Mouse (Mus musculus) MEL-GATA-1-ER (cell line): ENCODE data around the gene Plekhg3.

Experiments
- DNase-seq: peaks from one replicate; pipeline ENCODE4 v3.0.0-alpha.2; 2012; ENCODE audit warnings: low read depth; ENCODE audit errors: extremely low read depth

The Plekhg3 gene

DNA sequence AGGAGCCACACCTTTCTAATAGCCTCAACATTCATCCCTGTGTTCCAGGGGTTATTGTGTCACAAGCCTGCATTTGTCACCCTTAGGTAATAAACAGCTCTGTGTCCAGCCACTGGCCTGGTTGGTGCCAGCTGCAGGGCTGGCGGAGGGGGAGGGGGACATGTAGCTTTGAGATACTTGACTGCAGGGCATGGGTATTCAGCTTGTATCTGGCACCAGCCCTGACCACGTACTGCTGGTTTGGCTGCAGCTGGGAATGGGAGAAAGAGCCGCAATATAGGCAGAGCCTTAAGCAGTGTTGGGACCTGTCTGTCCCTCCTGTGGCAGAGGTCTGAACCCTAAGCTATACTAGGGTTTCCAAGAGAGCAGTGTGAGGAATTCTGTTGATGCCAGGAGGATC is 51.4 kb downstream of the Plekhg3 start:
- no peak for DNase-seq

DNA sequence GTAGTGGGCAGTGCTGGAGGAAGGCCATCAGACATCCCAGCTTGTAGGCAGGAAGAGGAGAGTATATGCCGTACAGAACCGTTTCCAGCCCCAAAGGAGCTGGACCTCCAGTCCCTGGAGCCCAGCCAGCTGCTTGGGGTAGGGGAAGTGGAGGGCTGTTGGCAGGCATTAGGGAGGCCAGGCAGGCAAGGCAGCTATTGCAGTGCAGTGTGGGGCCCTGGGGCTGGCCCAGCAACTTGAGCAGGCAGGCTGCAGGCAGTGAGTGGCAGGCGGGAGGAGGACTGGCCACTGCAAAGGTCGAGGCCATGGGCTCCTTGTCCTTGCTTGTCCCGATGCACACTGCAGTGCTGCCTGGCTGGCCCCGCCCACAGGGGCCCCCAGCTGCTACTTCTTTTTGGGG is 52.1 kb downstream of the Plekhg3 start:
- no peak for DNase-seq

- no peak for DNase-seq
Measured at GRCm38 (mm10) chr12:76583454-76583853, 52.8 kb downstream of the Plekhg3 start.

DNA sequence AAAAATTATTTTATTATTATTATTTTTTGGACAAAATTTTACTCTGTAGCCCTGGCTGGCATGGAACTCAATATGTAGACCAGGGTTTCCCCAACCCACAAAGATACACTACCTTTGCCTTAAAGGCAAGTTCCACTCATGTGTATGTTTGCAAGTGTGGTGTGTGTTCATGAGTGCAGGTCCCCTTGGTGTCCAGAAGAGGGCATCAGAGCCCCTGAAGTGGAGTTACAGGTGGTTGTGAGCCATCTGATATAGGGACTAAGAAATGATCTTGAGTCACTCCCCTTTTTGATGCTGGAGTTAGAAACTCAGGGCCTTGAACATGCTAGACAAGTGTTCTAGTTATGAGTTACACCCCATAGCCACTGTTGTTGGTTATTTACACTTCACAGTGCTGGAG is 54.3 kb downstream of the Plekhg3 start:
- DNase-seq, result no peak

DNA sequence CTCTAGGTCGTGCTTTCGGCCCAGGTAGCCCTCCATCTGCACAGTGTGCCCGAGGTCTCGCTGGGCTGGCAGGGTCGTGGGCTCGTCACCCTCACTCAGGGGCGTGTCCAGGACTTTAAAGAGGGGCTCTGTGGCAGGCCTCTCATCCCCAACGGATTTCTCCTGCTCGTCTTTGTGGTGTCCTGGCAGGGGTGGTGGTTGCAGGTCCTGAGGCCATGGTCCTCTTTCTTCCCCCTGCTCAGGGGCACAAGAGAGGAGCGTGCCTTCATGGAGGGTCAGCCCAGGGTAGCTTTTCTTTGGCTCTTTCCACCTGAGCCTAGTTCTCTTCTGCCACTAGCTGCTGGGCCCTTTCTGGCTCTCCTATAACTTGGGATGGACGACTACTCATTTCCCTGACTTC is 56.7 kb downstream of the Plekhg3 start:
- DNase-seq, result no peak

DNA sequence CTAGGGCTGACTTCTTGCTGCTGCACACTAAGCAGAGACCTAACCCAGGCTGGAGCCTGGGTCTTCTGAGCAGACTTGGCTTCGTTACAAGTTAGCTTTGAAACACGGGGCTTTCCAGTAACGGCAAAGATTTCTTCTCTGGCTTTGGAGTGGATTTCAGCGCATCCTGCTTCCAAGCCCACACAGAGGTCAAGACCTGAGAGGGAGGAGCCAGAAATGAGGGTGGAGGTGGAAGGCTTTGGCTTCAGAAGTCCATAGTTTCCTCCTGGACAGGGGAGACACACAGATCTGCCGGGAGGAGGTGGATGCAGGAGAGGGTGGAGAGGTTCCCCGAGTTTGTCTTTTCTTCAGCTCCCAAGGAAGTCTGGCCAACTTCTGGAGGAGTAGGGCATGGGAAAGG is 58.8 kb downstream of the Plekhg3 start:
- DNase-seq, result no peak

- no peak for DNase-seq
Measured at GRCm38 (mm10) chr12:76591037-76591436, 60.3 kb downstream of the Plekhg3 start.

DNA sequence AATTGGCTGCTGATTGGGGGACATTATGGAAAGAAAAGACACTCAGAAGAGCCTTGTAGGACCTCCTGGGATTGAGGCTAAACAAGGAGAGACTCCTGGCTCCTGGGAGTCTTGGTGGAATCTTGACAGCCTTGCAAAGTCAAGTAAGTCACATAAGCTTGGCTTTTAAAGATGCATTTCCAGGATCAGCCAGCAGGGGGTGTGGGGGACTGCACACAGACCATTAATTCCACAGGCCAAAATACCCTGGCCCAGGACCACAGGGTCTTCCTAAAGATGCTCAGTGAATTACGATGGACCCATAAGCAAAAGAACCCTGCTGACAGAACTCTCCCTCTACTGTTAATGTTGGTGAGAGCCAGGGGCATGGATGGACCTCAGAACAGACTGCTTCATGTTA is 61.5 kb downstream of the Plekhg3 start:
- peak; percentile 47 for DNase-seq

DNA sequence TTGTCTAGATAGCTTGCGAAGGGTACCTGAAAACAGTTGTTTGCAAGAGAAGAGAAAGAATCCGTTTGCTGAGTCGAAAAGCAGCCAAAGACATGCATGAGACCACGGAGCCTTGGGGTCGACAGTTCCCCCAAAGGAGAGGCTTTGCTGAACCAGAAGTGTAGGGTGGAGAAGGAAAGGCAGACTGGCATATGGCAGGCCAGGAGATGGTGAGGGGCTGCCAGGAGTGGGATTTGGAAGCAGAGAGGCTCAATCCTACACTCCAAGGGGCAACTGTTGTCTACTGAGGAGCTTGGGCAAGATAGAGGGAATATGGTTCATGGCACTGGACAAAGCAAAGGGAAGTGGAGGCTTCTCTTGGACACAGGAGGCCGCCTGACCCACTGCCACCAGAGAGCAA is 62.6 kb downstream of the Plekhg3 start:
- no peak for DNase-seq

GRCm38 (mm10) chr12:76593839-76594322 is 63.2 kb downstream of the Plekhg3 start:
- peak; percentile 90 for DNase-seq

- DNase-seq, result no peak
Measured at GRCm38 (mm10) chr12:76594556-76594955, 63.9 kb downstream of the Plekhg3 start.

GRCm38 (mm10) chr12:76595830-76596229 is 65.1 kb downstream of the Plekhg3 start:
- DNase-seq, result no peak

DNA sequence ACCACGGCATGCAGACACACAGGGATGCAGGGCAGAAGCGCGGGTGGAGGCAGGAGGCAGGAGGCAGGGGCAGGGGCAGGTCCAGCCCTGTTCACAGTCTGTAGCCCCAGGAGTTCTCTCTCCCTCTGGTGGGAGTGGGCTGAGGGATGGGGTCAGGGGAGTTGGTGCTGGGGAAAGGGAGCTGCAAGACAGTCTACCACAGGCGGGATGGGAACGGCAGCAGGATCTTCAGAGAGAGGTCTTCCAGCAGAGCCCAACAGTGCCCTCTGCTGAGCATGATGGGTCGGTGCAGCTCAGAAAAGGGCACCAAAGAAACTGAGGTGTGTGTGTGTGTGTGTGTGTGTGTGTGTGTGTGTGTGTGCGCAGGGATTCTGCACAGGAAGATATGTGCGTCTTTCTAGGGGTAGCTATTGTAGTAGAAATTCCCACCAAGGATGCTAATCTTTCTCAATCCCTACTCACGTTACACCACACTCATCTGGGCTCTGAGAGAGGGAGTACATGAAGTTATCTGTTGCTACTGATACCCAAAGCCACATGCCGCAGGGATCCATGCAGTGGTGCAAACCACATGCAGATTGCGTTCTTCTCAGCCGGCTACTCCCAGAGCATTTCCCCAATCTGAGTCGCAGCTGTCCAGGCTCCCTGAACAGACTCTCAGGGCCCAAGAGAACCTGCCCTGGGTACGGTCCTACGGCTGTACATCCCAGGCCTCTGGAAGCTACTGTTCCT is 65.8 kb downstream of the Plekhg3 start:
- DNase-seq, result peak; percentile 43

DNA sequence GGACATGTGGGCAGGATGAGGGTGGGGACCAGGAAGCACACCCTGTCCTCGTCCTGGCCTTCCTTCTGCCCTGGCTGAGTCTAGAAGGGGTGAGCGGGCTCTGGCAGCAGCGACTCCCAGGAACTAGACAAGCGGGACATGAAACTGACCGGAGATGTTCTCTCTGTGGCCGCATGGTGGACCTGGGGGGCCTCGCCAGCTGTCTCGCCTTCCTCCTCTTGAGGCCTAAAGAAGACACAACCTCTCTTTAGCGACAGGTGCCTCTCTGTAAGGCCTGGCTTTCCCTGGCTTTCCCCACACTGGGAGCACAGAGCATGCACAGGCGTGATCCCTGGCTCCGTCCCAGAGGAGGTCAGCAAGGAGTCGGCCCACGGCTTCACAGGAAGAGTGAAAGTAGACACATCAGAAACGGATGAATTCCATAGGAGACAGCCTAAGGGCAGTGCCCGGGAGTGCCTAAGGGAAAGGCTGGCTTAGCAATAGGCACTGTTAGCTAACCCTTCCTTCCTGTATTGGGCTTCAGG is 66.9 kb downstream of the Plekhg3 start:
- DNase-seq, result no peak

DNA sequence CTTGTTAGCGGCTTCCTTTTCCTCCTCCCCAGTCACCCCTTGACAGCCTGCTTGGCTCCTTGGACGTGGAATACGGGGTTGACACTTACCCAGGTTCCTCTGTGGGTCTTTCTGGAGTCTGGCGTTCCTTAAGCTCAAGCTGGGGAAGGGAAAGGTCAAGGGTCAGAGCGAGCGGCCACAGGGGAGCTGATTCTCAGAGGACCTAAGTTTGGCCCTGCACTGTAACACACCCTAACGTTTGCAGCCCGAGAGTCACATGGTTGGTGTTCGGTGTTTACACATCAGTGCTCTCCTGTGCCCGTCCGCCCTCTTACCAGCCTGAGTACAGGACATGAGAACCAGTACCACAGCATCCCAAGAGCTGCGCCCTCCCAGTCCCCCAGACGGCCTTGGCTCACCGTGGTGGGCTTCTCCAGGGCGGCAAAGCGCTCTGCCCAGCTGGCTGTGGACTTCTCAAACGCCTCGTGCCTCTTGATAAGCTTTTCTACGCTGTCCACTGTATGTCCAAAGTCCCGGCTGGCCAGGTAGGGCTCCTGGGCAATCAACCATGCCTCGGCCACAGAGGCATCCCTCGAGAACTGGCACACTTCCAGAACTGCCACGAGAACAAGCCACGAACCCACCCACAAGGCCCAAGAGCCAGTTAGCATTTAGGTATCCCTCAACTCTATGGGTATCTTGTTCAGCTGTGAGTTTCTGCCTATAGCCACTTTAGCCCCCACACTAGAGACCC is 67.7 kb downstream of the Plekhg3 start:
- no peak for DNase-seq

DNA sequence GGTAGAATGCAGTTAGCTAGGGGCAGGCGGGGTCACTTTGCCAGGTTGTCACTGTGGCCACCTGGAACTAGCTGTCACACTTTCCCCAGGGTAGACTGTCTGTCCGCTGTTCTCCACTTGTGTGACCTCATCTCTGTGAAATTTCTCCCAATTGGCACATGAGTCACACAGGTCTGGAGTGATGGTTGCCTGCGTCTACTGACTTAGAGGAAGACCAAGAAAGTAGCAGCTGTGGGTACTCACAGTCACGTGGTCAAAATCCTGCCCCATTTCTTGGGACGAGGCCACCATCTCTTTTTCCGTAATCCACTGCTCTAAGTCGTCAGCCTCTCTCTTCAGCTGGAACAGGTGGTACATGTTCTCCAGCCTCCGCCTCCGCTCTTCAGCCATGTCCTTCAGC is 73.1 kb downstream of the Plekhg3 start:
- no peak for DNase-seq

DNA sequence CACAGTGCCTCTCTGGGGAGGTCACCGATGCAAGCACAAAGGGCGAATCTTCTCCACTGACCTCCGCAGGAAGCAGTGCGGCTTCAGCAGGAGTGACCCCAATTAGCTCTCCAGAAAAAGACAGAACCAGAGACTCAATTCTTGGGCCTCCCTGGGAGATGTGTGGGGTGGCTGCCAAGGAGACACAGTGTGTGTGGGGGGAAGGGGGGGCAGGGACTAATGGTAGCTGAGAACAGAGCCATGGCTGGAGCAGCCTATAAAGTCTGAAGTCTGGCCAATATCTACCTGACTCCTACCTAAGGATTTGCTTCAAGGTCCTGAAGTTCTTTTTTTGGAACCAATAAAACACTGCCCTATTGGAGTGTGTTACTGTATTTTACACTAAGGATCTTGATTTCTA is 73.9 kb downstream of the Plekhg3 start:
- DNase-seq, result no peak

- DNase-seq, result no peak
Measured at GRCm38 (mm10) chr12:76605837-76606236, 75.1 kb downstream of the Plekhg3 start.

GRCm38 (mm10) chr12:76608241-76608640 is 77.5 kb downstream of the Plekhg3 start:
- DNase-seq, result no peak

DNA sequence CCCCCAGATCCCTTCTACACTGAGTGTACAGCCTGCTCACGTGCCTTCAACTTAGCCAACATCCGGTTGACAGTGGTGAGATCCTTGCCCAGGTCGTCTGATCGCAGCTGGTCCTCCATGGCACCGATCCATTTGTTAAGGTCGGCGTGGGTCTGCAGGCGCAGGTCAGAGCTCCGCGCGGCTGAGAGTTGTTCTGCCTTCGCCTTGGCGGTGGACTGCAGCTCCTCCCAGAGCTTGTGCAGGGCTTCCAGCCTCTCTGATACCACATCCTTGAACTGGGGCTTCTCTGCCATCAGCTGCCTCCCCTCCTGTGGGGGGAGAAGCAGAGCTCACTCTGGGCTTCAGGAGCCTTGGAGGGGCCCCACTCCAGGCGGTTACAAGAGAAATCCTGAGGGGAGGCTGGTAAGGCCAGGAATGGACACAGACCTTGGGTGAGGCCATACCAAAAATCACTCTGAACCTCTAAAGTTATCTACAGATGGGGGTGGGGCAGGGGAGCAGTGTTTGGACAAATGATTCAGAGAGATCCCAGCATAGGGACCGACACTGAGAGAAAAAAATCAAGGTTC is 78.4 kb downstream of the Plekhg3 start:
- DNase-seq, result no peak

- no peak for DNase-seq
Measured at GRCm38 (mm10) chr12:76612621-76613020, 81.9 kb downstream of the Plekhg3 start.

DNA sequence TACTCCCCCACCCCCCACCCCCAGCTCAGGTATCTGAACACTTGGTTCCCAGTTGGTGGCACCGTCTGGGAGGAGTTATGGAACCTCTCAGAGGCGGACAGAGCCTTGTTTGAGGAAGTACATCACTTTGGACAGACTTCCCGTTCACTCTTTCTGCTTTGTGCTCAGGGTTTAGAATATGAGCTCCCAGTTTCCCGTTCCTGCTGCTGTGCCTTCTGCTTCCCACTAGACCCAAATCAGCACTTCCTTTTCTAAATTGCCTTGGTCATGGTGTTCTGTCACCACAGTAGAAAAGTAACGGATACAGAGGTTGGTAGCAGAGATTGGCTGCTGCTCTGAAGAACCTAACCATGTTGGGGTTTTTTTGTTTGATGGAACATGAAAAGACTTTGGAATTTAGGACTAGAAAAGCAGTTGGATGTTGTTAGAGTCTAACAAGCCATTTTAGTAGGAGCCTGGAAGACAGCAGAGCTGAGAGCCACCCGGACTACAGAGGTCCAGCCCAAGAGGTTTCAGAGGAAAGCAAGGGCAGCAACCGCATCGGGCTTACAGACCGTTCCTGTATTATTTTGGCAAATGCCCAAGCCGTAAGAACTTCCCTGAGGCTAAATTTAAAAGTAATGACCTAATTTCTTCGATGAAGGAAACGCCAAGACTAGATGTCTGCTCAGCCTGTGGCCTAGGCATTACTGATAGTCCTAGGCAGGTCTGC is 84.3 kb downstream of the Plekhg3 start:
- DNase-seq, result no peak
